Mouse (Mus musculus) limb, embryonic 14.5 days (tissue): ENCODE measurements around the gene Lce1m. TPM values are rescaled to one million over a fixed set of nuclear protein-coding genes. Genes with fewer than 3 reads are reported as not detected.
A peak's percentile ranks its signal among the peaks of the same experiment; 100 is the strongest.
"Not testable (repeated sequence)": the region's sequence is repeated elsewhere in the genome, so short reads cannot be mapped to it uniquely, and the experiment has no call there.

Source experiments
- ATAC-seq: fragments of 200-750 bp; cut with Nextera tagmentation; 2 replicates; pipeline ENCODE4 v1.8.0; 2017; ENCODE audit warnings: low read depth, moderate number of reproducible peaks, moderate TSS enrichment; ENCODE audit not compliant: low FRiP score
- DNase-seq: peaks from one replicate; pipeline ENCODE4 v3.0.0-alpha.2; 2015; ENCODE audit warnings: low spot score
- H3K27ac ChIP-seq: fragments of 300-500 bp; sonication (generic); replicated peaks from 2 replicates; pipeline ENCODE4 v1.5.1; 2014; ENCODE audit warnings: low read depth, mild to moderate bottlenecking, low read length, moderate library complexity, mixed read lengths
- H3K27me3 ChIP-seq: fragments of 300-500 bp; sonication (generic); 2 replicates; pipeline ENCODE4 v1.6.1; 2014; ENCODE audit warnings: low read length, mixed read lengths; ENCODE audit not compliant: control insufficient read depth, insufficient read depth
- H3K36me3 ChIP-seq: fragments of 300-500 bp; sonication (generic); 2 replicates; pipeline ENCODE4 v1.6.1; 2014; ENCODE audit warnings: mild to moderate bottlenecking, low read length, moderate library complexity, mixed read lengths; ENCODE audit not compliant: control insufficient read depth, insufficient read depth
- H3K4me1 ChIP-seq: fragments of 300-500 bp; sonication (generic); 2 replicates; pipeline ENCODE4 v1.6.1; 2014; ENCODE audit warnings: antibody characterized with exemption, low read length, mixed read lengths; ENCODE audit not compliant: control insufficient read depth, insufficient read depth
- H3K4me2 ChIP-seq: fragments of 300-500 bp; sonication (generic); replicated peaks from 2 replicates; pipeline ENCODE4 v1.6.1; 2014; ENCODE audit warnings: low read depth, mild to moderate bottlenecking, low read length, moderate library complexity; ENCODE audit not compliant: severe bottlenecking
- H3K4me3 ChIP-seq: fragments of 300-500 bp; sonication (generic); replicated peaks from 2 replicates; pipeline ENCODE4 v1.5.1; 2014; ENCODE audit warnings: low read length
- H3K9ac ChIP-seq: fragments of 300-500 bp; sonication (generic); 2 replicates; pipeline ENCODE4 v1.6.1; 2014; ENCODE audit warnings: mild to moderate bottlenecking, low read depth, low read length, moderate library complexity; ENCODE audit not compliant: severe bottlenecking
- H3K9me3 ChIP-seq: fragments of 300-500 bp; sonication (generic); 2 replicates; pipeline ENCODE4 v1.6.1; 2016; ENCODE audit warnings: low read length; ENCODE audit not compliant: control insufficient read depth
- POLR2A ChIP-seq: fragments of 200-500 bp; IDR thresholded peaks from 2 replicates; pipeline ENCODE4 v1.8.0; 2012; ENCODE audit warnings: inconsistent platforms, mild to moderate bottlenecking, moderate library complexity, borderline replicate concordance; ENCODE audit not compliant: insufficient read depth, insufficient read length; ENCODE audit errors: extremely low read depth
- WGBS: fragments of 180-500 bp; shearing (Covaris S2); extraction: QIAGEN DNeasy Blood & Tissue Kit; methylation state at CpG from one replicate; pipeline ENCODE4 v1.1.7; 2014; 5-methylcytosine and 5-hydroxymethylcytosine counted together
- polyA plus RNA-seq, 2 experiments: library from polyadenylated mRNA; depleted of rRNA in 1 of 2; stranded (reverse) in 1 of 2; unstranded in 1 of 2; fragments of >200 nt; fragmentation: Nextera tagmentation in 1 of 2; extraction: Ambion mirVana in 1 of 2; gene quantifications; 2 replicates each; pipeline versions ENCODE4 v1.2.1 to v1.2.3; 2012 to 2014

Lce1m gene
- polyA plus RNA-seq (2012; rRNA removed) (0.08 TPM in 1 of 2 replicates, not detected in the other), polyA plus RNA-seq (2014; fragmentation: Nextera tagmentation; extraction: Ambion mirVana) (not detected in 2 replicates)

DNA sequence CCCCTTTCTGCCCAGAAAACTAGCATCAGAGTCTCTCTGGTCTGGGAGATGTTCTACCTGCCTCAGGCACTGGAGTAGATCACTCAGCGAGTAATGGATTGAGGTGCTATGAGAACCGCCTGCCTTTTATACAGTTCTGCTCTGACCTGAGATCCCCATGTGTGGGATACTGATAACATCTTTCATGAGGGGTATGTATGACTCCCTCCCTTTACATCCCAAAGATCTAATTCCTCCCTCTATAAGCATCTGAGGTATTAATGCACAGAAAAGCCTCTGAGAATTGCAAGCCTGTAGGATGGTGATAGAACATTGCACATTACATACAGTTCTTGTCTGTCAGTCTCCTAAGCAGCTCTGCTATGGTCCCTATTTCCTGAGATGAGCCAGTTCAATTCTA, at the start of gene Lce1m:
Gene Lce1m, minus strand, starts transcription at position 101 of the 400 bp plus-strand sequence.
- H3K36me3 ChIP-seq: no peaks in the 10 kb centered on the region
- H3K27ac ChIP-seq: no peak within 1 kb of the TSS
- 80% methylated on average over 2 of the region's 2 CpGs for WGBS
- no peak for ATAC-seq
- no peak within 1 kb of the TSS for H3K9ac ChIP-seq
- no peak within 1 kb of the TSS for H3K4me3 ChIP-seq
- H3K4me2 ChIP-seq: no peak within 1 kb of the TSS
- no peaks in the 10 kb centered on the region for H3K4me1 ChIP-seq
- H3K9me3 ChIP-seq: no peaks in the 10 kb centered on the region
- TF ChIP-seq POLR2A: no peak
- no peak for DNase-seq
- H3K27me3 ChIP-seq: no peaks in the 10 kb centered on the region

DNA sequence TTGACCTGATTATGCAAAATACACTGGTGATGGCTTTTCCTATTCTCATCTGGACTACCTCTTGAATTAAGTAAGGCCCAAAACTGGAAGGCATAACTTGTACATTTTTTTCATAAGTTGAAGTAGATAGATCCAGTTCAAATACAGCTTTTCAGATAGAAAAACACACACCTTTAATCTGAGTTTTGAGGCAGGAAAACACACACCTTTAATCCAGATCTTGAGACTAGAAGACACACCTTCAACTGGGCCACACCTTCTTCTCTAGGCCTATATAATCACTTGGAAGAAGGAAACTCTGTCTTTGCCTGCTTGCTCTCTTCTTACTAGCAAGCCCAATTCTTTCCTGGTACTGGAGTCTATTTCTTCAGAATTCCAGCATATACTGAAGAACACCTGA, 49.7 kb upstream of the Lce1m start, which contains the start of gene Gm4858:
Gene Gm4858, plus strand, starts transcription at position 301 of the 400 bp plus-strand sequence.
- not testable (repeated sequence) for H3K9ac ChIP-seq, H3K4me2 ChIP-seq, H3K9me3 ChIP-seq, H3K27me3 ChIP-seq, H3K36me3 ChIP-seq, DNase-seq, H3K4me1 ChIP-seq, H3K27ac ChIP-seq, H3K4me3 ChIP-seq, ATAC-seq

DNA sequence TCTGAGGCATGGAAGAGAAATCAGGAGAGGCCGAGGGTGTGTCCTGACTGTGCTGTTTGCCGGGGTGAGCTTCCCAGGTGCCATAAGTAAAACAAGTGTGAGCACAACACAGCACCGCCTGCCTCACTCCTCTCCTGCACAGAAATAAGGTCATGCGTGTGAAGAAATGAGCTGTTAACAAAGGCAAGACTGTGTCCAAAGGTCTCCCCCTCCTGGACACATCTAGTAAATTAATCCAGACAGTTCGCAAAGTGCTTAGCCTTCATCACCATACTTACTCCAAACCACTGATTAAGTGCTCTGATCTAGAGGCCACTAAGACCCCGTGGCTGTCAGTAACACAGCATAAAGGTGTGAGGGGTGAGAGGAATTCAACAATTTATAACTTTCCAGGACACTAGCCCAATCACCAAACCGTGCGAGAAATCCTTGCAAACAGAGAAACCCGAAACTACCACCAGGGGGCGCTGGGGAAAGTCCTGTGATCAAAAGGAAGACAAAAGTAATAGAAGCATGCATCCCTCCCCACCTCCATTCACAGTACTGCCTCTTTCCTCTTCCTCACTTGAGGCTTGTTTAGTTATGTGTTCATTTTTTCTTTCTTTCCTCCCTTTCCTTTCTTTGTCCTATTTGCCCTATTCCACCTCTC, 34.1 kb upstream of the Lce1m start:
- H3K27ac ChIP-seq: no peak overlapping the region
- no peak for DNase-seq
- H3K9ac ChIP-seq: no peak overlapping the region
- no peak for ATAC-seq
- H3K9me3 ChIP-seq: no peaks in the 10 kb centered on the region
- 56% methylated on average over 10 of the region's 10 CpGs for WGBS
- no peak overlapping the region for H3K4me2 ChIP-seq
- no peaks in the 10 kb centered on the region for H3K36me3 ChIP-seq
- no peaks in the 10 kb centered on the region for H3K4me1 ChIP-seq
- no peak overlapping the region for H3K4me3 ChIP-seq
- no peaks in the 10 kb centered on the region for H3K27me3 ChIP-seq
- no peak for TF ChIP-seq POLR2A

DNA sequence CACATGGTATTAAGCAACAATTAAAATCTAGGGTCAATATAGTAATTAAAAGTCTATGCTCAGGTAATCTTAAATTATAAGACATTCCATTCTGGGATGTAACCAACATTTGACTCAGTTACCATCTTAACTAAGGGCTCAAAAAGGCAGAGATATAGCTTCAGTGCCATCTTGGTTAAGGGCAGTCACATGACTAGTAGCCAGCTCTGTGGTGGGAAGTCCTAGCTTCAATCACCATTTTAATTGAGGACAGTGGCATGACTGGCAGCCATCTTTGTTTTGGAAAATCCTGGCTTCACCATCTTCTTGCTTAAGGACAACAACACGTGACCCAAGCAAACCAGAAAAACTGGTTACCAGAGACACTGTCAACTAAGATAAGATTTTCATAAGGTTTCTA, 31.3 kb upstream of the Lce1m start:
- H3K9ac ChIP-seq: no peak overlapping the region
- H3K9me3 ChIP-seq: no peaks in the 10 kb centered on the region
- no peak overlapping the region for H3K4me2 ChIP-seq
- DNase-seq: no peak
- WGBS: 88% methylated on average over 1 of the region's 1 CpGs
- no peak overlapping the region for H3K4me3 ChIP-seq
- TF ChIP-seq POLR2A: no peak
- no peaks in the 10 kb centered on the region for H3K36me3 ChIP-seq
- H3K4me1 ChIP-seq: no peaks in the 10 kb centered on the region
- H3K27me3 ChIP-seq: no peaks in the 10 kb centered on the region
- no peak overlapping the region for H3K27ac ChIP-seq
- ATAC-seq: no peak

DNA sequence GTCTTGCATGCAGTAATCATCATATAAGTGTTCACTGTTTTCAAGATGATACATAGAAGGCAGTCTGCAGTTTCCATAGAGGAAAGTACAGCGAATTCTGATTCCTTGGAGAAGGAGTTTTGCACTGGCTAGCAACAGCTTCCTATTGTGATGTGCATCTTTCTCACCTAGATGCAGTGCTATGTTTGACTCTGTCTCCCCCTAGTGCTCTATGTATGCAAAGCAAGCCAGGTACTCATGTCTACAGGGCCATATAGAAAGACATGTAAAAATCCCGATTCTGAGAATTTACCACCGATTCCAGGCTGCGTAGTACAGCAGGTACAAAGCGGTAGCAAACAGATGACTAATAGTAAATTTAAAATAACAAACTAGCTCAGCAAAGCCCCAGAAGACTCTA, 12.6 kb upstream of the Lce1m start:
- TF ChIP-seq POLR2A: no peak
- H3K9me3 ChIP-seq: no peaks in the 10 kb centered on the region
- 53% methylated on average over 5 of the region's 5 CpGs for WGBS
- 0 out of 2 replicates have a peak, but pooled peaks have one; percentile 47 for ATAC-seq
- no peak overlapping the region for H3K4me3 ChIP-seq
- no peaks in the 10 kb centered on the region for H3K4me1 ChIP-seq
- H3K27ac ChIP-seq: no peak overlapping the region
- no peak overlapping the region for H3K9ac ChIP-seq
- H3K4me2 ChIP-seq: no peak overlapping the region
- H3K27me3 ChIP-seq: no peaks in the 10 kb centered on the region
- peak; percentile 75 for DNase-seq
- H3K36me3 ChIP-seq: no peaks in the 10 kb centered on the region
